Mouse (Mus musculus) mouse trophoblast stem cell (cell line): ENCODE data around the gene Snip1.

ENCODE experiments used
- in situ Hi-C, 2 experiments: fragments of 300-500 bp; cut with MseI, MboI; formaldehyde crosslinking; loops; 2 replicates in 1 of 2; 3 replicates in 1 of 2; pipeline ENCODE4 v1.15.1; 2025

Gene Snip1

GRCm38 (mm10) chr4:125066490-125067370, at the start of gene Snip1:
Snip1 (plus strand) TSS chr4:125066672.
- in situ Hi-C loops: no loop called here

GRCm38 (mm10) chr4:125017431-125017830, 49.0 kb upstream of the Snip1 start:
- in situ Hi-C loops: no loop called here

GRCm38 (mm10) chr4:125020780-125021538, 45.5 kb upstream of the Snip1 start:
- in situ Hi-C loops: loop anchor here in 1 of 2 experiments (5.0 kb wide), 1 partner anchor 64 kb away; no protein-coding TSS in a partner anchor

GRCm38 (mm10) chr4:125029891-125030614, 36.4 kb upstream of the Snip1 start:
- in situ Hi-C loops: no loop called here

DNA sequence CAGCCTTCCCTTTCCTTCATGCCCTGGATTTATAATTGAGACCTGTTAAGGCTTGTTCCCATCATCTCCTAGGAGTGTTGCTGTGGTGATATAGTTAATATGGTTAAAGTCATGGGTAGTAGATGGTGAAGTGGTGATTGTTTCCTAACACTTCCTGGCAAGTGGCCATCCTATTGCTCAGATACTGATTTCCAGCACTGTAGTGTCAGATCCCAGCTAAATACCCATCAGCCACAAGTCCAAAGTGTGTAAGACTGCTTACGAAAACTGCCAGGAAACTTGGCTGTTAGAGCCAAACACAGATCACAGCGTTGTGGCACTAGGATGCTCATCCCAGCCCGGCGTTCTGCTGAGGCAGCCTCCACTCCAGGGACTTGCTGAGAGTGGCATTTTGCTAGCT, 32.1 kb upstream of the Snip1 start:
- in situ Hi-C loops: no loop called here

DNA sequence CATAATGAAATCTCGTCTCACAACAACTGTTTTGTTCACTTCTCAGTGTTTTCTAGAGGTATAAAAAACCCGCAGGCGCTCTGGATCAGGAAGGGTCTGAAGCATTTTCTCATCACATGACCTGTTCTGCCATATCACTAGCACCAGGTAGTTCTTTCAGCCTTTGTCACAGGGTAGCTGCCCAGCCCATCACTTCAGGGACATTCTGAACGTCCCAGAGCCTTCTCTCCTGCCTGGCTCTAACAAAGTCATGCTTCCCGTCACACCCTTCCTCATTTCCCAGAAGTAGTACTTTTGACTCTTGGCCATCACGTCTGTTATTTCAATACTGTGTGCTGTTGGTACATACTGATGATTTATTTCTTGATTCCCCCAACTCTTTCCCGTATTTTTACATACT, 22.0 kb upstream of the Snip1 start:
- in situ Hi-C loops: no loop called here

GRCm38 (mm10) chr4:125055385-125055784, 11.1 kb upstream of the Snip1 start:
- in situ Hi-C loops: no loop called here

DNA sequence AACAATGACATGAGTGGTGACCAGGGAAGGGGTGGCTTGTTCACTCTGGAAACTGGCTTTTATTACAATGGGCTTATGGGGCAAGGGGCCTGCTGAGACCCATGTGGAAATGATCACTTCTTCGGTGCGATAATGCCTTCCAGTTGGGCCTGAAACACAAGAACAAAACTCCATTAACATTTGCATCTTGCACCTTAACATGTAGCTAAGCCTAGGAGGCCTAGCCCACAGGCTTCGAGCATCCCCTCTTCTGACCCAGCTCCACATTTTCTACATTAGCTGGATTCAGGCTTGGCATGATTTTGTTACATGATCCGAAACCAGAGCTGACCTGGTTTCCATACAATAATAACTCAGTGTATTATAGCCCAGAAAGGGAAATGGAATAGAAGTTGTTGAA, 10.0 kb upstream of the Snip1 start:
- in situ Hi-C loops: no loop called here

DNA sequence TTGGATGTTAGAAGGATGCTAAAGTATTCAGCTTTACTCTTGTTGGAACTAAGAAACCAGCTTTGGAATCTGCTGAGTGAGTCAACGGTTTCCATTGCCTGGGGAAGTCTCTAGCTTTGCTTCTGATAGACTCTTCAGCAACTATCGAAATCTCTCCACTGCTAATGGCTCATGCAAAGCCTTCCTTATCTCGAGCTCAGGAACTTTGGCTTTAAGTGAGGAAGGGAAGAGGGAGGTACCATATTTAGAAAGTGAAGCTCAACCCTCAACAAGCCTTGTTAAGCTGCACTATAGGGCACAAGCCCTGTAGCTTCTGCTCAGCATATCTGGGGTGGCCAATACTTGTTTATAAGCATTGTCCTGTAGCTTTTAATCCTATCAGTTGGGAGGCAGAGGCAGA, 9.2 kb upstream of the Snip1 start:
- in situ Hi-C loops: no loop called here

DNA sequence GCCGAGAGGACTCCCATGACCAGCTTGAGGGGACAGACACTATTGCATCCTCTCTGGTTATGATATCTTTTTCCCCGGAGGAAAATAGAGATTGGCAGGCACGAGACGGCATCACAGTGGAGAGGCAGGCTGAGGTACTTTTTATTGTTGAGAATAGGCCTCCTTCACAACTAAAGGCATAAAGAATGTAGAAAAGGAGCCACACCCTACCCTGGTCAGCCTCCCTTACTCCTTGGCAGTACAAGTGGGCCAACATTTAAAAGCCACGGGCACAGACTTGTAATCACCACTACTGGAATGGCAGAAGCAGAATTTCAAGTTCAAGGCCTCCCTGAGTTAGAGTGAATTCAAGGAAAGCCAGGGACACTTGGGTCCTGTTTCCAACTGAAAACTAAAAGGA, 8.4 kb upstream of the Snip1 start:
- in situ Hi-C loops: no loop called here

- in situ Hi-C loops: no loop called here
Observed at GRCm38 (mm10) chr4:125059025-125059424, 7.4 kb upstream of the Snip1 start.

DNA sequence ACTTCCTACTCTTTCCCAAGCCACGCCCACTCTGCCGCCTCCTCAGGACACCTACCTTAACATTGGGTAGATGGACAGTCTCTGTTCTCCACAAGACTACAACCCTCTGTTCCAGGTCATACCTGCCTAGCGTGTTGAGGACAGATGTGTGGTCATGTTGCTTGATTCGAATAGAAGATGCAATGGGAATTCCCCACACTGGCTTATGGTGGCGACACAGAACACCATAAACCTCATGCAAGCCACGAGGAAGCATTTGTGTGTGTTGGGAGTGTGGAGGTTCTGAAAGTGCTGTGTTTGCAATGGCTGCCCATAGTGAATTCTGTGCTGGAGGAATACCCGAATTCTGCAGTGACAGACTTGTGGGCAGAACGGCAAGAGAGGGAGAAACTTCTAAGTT, 2.6 kb upstream of the Snip1 start:
- in situ Hi-C loops: no loop called here

DNA sequence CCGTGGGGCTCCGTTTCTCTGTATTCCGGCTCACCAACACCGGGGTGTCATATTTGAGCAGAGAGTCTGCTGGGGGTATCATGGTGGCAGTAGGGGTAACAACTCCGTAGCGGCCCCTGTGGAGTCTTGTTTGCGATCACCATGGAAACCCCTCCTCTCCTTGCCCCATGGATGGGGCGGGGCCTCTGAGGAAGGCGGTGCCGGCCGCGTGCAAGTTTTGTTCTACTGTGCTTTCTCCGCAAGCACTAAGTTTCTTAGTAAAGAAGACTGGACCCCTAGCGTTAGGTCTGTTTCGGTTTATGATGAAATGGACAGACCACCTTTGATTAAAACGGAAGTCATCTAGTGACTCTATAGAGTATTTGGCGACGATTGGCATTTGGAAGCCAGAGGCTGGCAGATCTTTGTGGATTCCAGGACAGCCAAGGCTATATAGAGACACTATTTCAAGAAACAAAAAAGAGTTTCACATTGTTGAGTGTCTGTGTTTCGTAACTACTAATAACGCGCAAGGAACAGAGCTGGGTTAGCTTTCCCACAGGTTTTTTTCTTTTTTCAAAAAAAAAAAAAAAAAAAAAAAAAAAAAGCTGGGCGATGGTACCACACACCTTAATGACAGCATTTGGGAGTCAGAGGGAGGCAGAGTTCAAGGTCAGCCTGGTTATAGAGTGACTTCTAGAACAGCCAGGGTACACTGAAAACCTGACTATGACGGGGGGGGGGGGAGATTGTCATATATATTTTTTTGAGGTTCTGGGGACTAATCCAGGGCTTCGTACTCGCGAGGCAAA, 760 bp upstream of the Snip1 start, which contains the start of gene Dnali1:
Gene Dnali1 (minus strand): TSS at position 187 of the 791 bp plus-strand sequence.
- in situ Hi-C loops: no loop called here

GRCm38 (mm10) chr4:125077700-125078099, 11.2 kb downstream of the Snip1 start:
- in situ Hi-C loops: no loop called here

DNA sequence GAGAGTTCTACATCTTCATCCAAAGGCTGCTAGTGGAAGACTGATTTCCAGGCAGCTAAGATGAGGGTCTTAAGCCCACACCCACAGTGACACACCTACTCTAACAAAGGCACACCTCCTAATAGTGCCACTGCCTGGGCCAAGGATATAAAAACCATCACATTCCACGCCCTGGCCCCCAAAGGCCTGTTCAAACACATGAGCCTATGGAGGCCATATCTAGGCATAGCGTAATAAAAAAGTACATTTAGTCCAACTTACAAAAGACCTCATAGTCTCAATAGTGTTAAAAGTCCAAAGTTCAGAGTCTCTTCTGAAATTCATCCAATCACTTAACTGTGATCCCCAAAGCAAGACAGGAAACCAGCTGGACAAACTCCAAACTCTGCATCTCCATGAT, 12.2 kb downstream of the Snip1 start:
- in situ Hi-C loops: no loop called here

- in situ Hi-C loops: no loop called here
Observed at GRCm38 (mm10) chr4:125084403-125085345, 18.2 kb downstream of the Snip1 start, which contains the start of gene Meaf6. Meaf6 (plus strand) TSS chr4:125085134.

GRCm38 (mm10) chr4:125085346-125085841, 18.9 kb downstream of the Snip1 start:
- in situ Hi-C loops: no loop called here

- in situ Hi-C loops: no loop called here
Observed at GRCm38 (mm10) chr4:125093031-125093430, 26.6 kb downstream of the Snip1 start.

DNA sequence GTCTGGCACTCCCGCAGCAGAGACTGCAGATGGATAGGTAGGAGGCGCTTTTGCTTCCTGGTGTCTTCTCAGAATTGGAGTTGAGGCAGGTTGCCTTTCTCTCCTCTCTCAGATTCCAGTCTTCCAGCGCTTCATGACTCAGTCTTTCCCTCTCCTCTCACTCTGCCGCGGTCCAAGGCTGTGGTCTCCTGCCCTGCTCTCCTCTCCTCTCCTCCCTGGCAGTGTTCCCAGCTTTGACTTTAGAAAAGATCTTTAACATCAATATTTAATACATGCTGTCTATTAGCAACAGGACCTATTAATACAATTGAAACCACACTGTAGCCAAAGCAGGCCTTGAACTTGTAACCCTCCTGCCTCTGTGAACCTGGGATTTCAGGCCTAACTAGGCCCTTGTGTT, 29.6 kb downstream of the Snip1 start:
- in situ Hi-C loops: no loop called here

- in situ Hi-C loops: no loop called here
Observed at GRCm38 (mm10) chr4:125097412-125097811, 30.9 kb downstream of the Snip1 start.
